Mouse (Mus musculus) bone marrow, adult 2 months (tissue): ENCODE data around the gene Tmco4.

Experiments used
- CTCF ChIP-seq: fragments of 200-500 bp; IDR thresholded peaks from 2 replicates; pipeline ENCODE4 v1.5.1; 2011; ENCODE audit warnings: low read length, control low read depth; ENCODE audit not compliant: control insufficient read depth, insufficient read depth
- POLR2A ChIP-seq: fragments of 200-500 bp; IDR thresholded peaks from 2 replicates; pipeline ENCODE4 v1.6.1; 2011; ENCODE audit warnings: low read depth, mild to moderate bottlenecking, control low read depth, low read length, borderline replicate concordance; ENCODE audit not compliant: control insufficient read depth

GRCm38 (mm10) chr4:139018388-139018787 lies 45.7 kb downstream of the Tmco4 start:
- TF ChIP-seq CTCF (no peak), POLR2A (no peak)
